Mouse (Mus musculus) stomach, postnatal 0 days (tissue): ENCODE measurements around the gene Cyp4a31. TPM values are rescaled to one million over a fixed set of nuclear protein-coding genes. Genes with fewer than 3 reads are reported as not detected.
"Not testable (repeated sequence)": the region's sequence is repeated elsewhere in the genome, so short reads cannot be mapped to it uniquely, and the experiment has no call there.

Experiments used
- ATAC-seq: fragments of 200-750 bp; cut with Nextera tagmentation; 2 replicates; pipeline ENCODE4 v1.8.0; 2017; ENCODE audit not compliant: low FRiP score, low TSS enrichment
- DNase-seq: peaks from one replicate; pipeline ENCODE4 v3.0.0-alpha.2; 2016; ENCODE audit warnings: low spot score
- H3K27ac ChIP-seq: fragments of 300-500 bp; sonication (generic); replicated peaks from 2 replicates; pipeline ENCODE4 v1.5.1; 2014; ENCODE audit warnings: mild to moderate bottlenecking, control low read depth
- H3K27me3 ChIP-seq: fragments of 300-500 bp; sonication (generic); 2 replicates; pipeline ENCODE4 v1.6.1; 2014; ENCODE audit warnings: low read length; ENCODE audit not compliant: control insufficient read depth, insufficient read depth
- H3K36me3 ChIP-seq: fragments of 300-500 bp; sonication (generic); 2 replicates; pipeline ENCODE4 v1.6.1; 2014; ENCODE audit warnings: low read length, mixed read lengths; ENCODE audit not compliant: control insufficient read depth, insufficient read depth
- H3K4me1 ChIP-seq: fragments of 300-500 bp; sonication (generic); replicated peaks from 2 replicates; pipeline ENCODE4 v1.6.1; 2014; ENCODE audit warnings: antibody characterized with exemption; ENCODE audit not compliant: control insufficient read depth, insufficient read depth
- H3K4me2 ChIP-seq: fragments of 300-500 bp; sonication (generic); replicated peaks from 2 replicates; pipeline ENCODE4 v1.6.1; 2014; ENCODE audit warnings: low read depth, mild to moderate bottlenecking, control low read depth, moderate library complexity
- H3K4me3 ChIP-seq: fragments of 300-500 bp; sonication (generic); 2 replicates; pipeline ENCODE4 v1.5.1; 2014; ENCODE audit warnings: low read depth, low read length, control low read depth
- H3K9ac ChIP-seq: fragments of 300-500 bp; sonication (generic); 2 replicates; pipeline ENCODE4 v1.6.1; 2014; ENCODE audit warnings: mild to moderate bottlenecking, low read length, control low read depth, mixed read lengths
- H3K9me3 ChIP-seq: fragments of 300-500 bp; sonication (generic); 2 replicates; pipeline ENCODE4 v1.6.1; 2016; ENCODE audit warnings: low read length; ENCODE audit not compliant: control insufficient read depth
- CTCF ChIP-seq: IDR thresholded peaks from 2 replicates; pipeline ENCODE4 v1.5.1; 2016; ENCODE audit warnings: antibody characterized with exemption, low read depth, mild to moderate bottlenecking, moderate library complexity
- EP300 ChIP-seq: optimal IDR thresholded peaks from 2 replicates; pipeline ENCODE3; 2016; ENCODE audit warnings: antibody characterized with exemption
- WGBS: fragments of 180-500 bp; shearing (Covaris S2); extraction: QIAGEN DNeasy Blood & Tissue Kit; methylation state at CpG from one replicate; pipeline ENCODE4 v1.1.7; 2014; 5-methylcytosine and 5-hydroxymethylcytosine counted together
- polyA plus RNA-seq: library from polyadenylated mRNA; unstranded; fragments of >200 nt; fragmentation: Nextera tagmentation; extraction: Ambion mirVana; gene quantifications from 2 replicates; pipeline ENCODE4 v1.2.1, GENCODE M21; 2015

Gene Cyp4a31
- polyA plus RNA-seq, 1 experiment from 2014 or later = 0.08 TPM

- TF ChIP-seq CTCF = no peak
- no peak for TF ChIP-seq EP300
- H3K27me3 ChIP-seq = no peaks in the 10 kb centered on the region
- H3K4me2 ChIP-seq = no peak overlapping the region
- ATAC-seq = no peak
- H3K27ac ChIP-seq = no peak overlapping the region
- no peaks in the 10 kb centered on the region for H3K9me3 ChIP-seq
- H3K4me3 ChIP-seq = no peak overlapping the region
- WGBS = 74% methylated on average over 2 of the region's 2 CpGs
- no peak overlapping the region for H3K9ac ChIP-seq
- H3K36me3 ChIP-seq = no peaks in the 10 kb centered on the region
- no peak for DNase-seq
- H3K4me1 ChIP-seq = no peaks in the 10 kb centered on the region
These were observed 17.2 kb upstream of the Cyp4a31 start for GRCm38 (mm10) chr4:115546141-115546828.

DNA sequence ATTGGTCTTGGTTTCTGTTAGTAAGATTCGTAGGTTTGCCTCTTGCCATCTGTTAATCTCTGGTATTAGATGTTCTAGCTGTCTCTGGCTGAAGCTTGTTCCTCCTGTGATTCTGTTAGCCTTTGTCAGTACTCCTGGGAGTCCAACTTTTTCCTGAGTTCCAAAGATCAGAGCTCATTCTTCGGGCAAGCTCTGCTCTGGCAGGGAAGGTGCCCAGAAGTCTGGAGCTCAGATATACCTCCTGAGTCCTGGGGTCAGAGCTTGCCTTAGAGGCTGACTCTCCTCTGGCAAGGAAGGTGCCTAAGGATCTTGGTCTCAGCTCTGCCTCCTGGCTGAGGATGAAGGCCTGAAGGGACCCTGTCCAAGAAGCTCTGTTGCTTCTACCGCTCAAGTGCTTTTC lies 10.7 kb upstream of the Cyp4a31 start:
- H3K9me3 ChIP-seq = no peaks in the 10 kb centered on the region
- H3K9ac ChIP-seq = no peak overlapping the region
- H3K27me3 ChIP-seq = no peaks in the 10 kb centered on the region
- no peak overlapping the region for H3K4me3 ChIP-seq
- H3K36me3 ChIP-seq = no peaks in the 10 kb centered on the region
- no peak overlapping the region for H3K4me2 ChIP-seq
- ATAC-seq (no peak), DNase-seq (no peak)
- H3K27ac ChIP-seq = no peak overlapping the region
- WGBS = 82% methylated on average over 3 of the region's 3 CpGs
- H3K4me1 ChIP-seq = no peaks in the 10 kb centered on the region
- TF ChIP-seq CTCF = no peak
- no peak for TF ChIP-seq EP300

DNA sequence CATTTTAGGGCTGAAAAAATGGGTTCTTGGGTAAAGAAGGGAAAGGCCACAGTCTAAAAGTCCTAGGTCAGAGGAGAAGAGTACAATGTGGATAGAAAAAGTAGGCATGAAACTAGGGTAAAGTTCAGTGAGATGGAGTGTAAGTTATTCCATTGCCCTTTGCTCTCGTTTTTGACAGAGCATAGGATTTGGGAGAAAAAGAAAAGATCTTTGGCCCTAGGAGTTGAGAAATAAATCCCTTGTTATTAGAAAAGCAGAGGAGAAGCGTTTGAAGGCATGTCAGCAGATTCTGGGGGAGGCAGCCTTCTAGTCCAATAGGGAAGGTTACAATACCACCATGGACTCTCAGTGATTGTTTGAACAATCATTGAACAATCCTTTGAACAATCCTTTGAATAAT lies 7.9 kb upstream of the Cyp4a31 start:
- Histone ChIP-seq H3K27me3 (no peaks in the 10 kb centered on the region), H3K4me3 (no peak overlapping the region), H3K27ac (no peak overlapping the region), H3K9ac (no peak overlapping the region), H3K36me3 (no peaks in the 10 kb centered on the region), H3K9me3 (no peaks in the 10 kb centered on the region), H3K4me1 (no peaks in the 10 kb centered on the region), H3K4me2 (no peak overlapping the region)
- TF ChIP-seq EP300 (no peak), CTCF (no peak)
- no peak for ATAC-seq
- DNase-seq = no peak
- WGBS = 43% methylated on average over 2 of the region's 2 CpGs

DNA sequence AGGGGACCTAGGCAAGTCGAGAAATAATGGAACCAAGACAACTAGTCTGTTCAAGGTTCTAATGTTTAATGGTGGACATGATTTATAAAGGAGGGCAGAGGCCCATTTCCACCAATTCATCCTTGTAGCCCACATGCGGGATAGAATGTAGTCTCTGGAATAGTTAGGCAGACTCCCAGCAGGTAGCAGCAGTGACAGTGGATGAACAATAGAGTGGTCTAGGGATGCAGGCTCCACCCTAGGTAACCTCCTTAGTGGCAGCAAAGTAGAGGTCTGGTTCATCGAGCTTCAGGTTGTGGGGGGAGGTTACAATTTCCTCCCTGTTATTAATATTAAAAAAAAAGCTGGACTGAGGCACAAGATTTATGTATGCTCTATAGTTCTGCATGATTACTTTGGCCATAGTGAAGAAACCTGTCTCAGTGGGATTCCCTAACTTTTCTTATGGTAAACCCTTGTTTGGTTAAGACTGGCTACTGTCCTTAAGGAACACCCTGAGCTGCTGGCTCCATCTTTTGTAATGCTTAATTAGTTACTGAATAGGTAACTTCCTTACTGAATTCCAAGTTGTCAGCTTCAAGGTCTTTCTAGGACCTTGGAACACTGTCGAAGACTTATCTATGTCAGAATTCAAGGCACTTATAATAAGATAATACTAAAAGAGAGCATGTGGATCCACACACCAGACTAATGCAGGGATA lies 5.4 kb upstream of the Cyp4a31 start:
- Histone ChIP-seq H3K4me1 (no peaks in the 10 kb centered on the region), H3K9me3 (no peaks in the 10 kb centered on the region), H3K27ac (no peak overlapping the region), H3K36me3 (no peaks in the 10 kb centered on the region), H3K4me2 (no peak overlapping the region), H3K4me3 (no peak overlapping the region), H3K27me3 (no peaks in the 10 kb centered on the region), H3K9ac (no peak overlapping the region)
- 72% methylated on average over 4 of the region's 4 CpGs for WGBS
- ATAC-seq = no peak
- DNase-seq = no peak
- TF ChIP-seq EP300 (no peak), CTCF (no peak)

DNA sequence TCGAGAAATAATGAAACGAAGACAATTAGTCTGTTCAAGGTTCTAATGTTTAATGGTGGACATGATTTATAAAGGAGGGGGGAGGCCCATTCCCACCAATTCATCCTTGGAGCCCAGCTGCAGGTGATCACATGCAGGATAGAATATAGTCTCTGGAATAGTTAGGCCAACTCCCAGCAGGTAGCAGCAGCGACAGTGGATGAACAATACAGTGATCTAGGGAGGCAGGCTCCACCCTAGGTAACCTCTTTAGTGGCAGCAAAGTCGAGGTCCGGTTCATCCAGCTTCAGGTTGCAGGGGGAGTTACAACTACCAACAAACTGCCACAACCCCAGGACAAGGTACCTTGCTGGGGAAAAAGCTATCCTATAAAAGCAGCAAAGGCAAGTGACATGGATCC lies 2.2 kb upstream of the Cyp4a31 start:
- H3K4me1 ChIP-seq, H3K27me3 ChIP-seq, H3K4me3 ChIP-seq, H3K9me3 ChIP-seq, DNase-seq, H3K36me3 ChIP-seq, H3K9ac ChIP-seq, H3K27ac ChIP-seq, H3K4me2 ChIP-seq, ATAC-seq: not testable (repeated sequence)
- 67% methylated on average over 5 of the region's 5 CpGs for WGBS

- ATAC-seq = not testable (repeated sequence)
These were observed 1.2 kb downstream of the Cyp4a31 start for GRCm38 (mm10) chr4:115564469-115565225.

More at GRCm38 (mm10) chr4:115564469-115565225, 1.2 kb downstream of the Cyp4a31 start:
- H3K4me3 ChIP-seq, H3K36me3 ChIP-seq, H3K27me3 ChIP-seq, H3K9me3 ChIP-seq, H3K27ac ChIP-seq, H3K9ac ChIP-seq, H3K4me1 ChIP-seq, DNase-seq, H3K4me2 ChIP-seq: not testable (repeated sequence)
- 65% methylated on average over 6 of the region's 6 CpGs for WGBS
